Mouse (Mus musculus): ENCODE results near the gene Cyp1a1.

GRCm38 (mm10) chr9:57664616-57665015 is 23.1 kb upstream of the Cyp1a1 start:
- TF ChIP-seq CTCF (IDR thresholded peaks at IDR 0.05; ENCODE audit: insufficient read depth, low read length) (no peak), POLR2A (IDR thresholded peaks at IDR 0.05; ENCODE audit: borderline replicate concordance, extremely low read depth, low read depth, low read length) (no peak)

All from lung, adult 2 months (tissue).